Mouse (Mus musculus) ovary, postnatal 36 days (tissue): ENCODE results near the gene Pgghg.

Experiments
- DNase-seq: peaks from one replicate; pipeline ENCODE4 v3.0.0; 2022; ENCODE audit warnings: low spot score, mixed read lengths

Pgghg gene

DNA sequence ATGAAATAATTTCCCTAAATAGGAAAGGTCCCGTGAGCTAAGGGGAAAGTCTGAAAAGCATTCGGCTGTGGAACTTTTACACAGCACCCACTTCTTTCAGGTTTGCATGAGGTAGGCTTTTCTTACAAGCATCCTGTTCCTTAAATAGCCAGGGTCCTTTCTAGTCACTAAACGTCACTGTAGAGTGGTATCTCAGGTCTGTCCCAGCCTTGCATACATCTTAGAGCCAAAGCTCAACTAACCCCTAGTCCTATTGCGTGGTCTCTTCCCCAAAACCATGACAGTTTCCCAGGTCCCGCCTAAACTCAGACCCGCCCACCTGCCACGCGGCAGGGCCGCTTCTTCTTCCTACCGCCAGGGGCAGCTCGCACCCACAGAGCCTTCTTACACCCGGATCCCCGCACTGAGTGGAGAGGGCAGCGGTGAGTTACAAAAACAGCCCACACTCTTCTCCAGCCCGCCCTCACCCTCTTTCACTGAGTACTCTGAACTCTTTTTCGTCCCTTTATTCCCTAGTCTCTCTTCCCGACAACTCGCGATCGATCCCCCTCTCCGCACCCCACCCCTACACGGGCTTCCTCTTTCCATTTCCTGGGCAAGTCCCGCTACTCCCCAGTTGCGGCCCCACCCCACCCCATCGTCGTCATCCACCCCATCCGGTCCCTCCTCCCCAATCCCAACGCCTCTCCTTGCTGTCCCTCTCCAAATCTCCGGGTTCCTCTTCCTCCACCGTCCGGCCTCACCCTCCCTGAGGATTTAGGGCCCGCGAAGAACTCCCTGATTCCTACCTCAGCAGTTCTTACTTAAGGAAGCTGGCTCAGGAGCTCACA is at the start of gene Pgghg:
TSS of gene Pgghg (plus strand) at position 170 of the 830 bp plus-strand sequence.
- DNase-seq = peak; percentile 86

DNA sequence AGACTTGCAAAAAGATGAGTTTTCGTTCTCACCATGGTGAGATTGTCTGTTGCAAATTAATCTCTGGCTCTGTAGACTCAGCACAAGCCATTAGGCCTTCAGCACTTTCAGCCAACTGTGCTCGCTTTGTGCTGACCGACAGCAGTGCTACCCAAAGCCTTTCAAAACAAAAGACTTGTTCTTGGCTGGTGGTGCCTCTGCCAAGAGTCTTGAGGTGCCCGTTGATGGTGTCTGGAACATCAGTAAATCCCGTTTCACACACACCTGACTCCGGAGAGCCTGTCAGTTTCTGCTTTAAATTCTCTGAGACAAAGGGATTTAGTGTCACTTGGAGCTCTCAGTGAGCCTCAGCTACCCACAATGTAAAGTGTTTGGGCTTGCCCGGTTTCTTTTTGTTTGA is 47.2 kb upstream of the Pgghg start:
- DNase-seq = no peak

DNA sequence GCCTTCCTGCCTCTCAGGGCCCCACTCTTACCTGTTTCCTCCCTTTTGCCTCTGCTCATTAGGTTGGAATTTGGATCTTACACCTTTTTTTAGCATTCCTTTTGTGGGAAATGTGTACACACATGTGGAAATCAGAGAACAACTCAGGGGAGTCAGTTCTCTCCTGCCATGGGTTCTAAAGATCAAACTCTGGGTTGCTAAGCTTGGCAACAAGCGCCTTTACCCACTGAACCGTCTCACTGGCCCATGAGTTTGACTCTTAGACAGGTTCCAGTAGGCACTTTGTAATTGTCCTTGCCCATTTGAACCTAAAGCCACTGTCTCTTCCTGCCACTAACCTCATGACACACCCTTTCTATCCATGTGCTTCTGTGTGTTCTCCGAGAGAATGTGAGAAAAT is 46.6 kb upstream of the Pgghg start:
- DNase-seq = no peak

DNA sequence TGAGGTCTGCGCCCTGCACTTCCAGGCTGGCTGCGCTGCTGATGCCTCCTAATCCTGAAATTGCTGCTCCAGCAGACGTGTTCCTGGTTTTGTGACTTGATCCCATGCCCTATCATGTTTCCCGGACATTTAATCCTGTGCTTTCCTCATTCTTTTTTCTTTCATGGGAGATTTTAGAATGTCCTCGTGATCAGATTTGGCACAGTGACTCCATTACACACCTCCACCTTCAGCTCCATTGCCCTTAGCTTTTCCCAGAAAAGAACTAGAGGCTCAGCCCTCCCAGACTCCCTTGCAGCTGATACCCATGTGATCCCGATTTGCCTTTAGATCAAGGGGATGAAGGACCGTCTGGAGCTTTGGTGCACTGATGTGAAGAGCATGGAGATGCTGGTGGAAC is 43.3 kb upstream of the Pgghg start:
- DNase-seq = no peak

DNA sequence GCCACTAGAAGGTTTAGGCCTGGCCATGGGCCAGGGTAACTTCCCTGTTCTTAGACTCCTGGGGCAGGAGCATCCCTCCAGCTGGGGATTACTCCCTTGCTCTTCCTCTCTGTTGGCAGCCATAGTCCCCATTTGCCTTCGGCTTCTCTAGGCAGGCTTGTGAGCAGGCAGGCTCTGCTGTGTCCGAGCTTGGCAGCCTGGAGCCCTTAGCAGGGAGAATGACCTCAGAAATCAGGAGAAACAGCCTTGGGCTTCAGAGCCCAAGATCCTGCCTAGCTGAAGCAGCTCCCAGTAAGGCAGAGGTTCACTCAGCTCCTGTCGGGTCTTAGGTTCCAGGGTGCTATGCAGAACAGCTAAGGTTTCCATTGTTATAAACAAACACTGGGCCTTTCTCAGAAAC is 42.1 kb upstream of the Pgghg start:
- no peak for DNase-seq

DNA sequence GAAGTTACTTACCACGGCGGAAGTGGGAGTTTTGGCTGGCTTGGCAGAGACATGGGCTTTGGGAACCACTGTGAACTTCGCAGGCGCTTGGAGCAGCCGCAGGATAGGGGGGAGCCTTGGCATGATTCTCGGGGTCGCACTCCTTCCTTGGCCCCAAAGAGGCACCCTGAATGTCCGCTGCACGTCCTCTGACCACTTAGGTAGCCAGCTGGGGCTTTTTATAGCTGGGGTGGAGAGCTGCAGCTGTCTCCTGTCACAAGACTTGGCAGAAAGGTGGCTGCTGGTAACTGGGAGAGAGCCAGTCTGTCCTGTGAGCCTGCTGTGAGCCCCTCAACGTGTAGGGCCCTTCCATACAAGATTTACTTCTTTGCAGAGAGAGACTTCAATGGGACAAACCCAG is 41.0 kb upstream of the Pgghg start, which contains the start of gene Cox8b:
TSS of gene Cox8b (minus strand) at position 227 of the 400 bp plus-strand sequence.
- no peak for DNase-seq

DNA sequence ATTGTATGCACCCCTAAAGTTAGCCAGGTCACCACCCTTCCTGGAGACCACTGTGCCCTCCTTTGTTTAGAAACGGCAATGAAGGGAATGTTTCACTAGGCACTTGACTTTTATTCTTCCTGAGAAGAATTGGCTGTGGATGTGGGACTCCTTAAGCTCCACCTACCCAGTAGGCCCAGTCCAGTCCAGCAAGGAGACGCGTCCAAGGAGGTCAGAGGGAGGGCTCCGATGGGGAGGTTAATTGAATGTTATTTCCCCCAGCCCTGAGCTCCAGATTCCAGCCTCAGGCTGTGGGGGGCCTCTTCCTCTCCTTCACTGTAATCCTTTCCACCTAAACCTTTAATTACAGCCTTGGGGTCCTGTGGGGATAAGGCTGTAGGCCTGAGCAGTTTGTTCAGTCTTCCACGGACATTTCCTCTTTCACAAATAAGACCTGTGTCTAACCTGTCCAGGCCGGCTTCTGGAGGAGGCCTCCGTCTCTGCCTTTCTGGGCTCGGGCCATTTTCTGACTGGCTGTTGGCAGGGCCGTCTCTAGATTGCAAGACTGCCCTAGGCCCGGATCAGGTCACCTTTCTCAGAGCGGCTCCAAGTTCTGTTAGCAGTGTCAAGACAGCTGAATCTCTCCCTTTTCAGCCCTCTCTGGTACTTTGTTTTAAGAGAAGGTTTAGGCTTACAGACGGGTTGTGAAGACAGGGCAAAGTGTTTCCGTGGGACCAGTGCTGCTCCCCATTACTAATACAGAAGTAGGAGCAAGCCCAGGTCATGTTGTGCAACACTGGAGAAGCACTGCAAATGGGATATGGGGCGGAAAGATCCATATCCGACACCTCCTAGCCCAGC is 38.9 kb upstream of the Pgghg start:
- DNase-seq = peak; percentile 34

DNA sequence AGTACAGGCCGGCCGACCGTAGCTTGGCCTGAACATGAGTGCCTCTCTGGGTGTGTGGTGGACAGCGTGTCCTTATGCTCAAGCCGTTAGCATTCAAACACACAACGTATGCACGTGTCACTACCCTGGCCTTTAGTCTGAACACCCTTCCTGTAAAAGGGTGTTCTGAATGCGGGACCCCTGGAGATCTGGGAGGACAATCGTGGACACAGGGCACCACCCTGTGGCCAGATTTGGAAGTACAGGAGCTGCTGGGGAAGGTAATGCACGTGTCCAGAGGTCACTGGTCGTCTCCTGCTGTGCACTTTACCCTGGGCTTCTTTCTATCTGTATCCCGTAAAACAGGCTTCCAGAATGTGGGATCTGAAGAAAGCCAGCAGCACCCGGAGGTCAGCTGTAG is 38.0 kb upstream of the Pgghg start:
- peak; percentile 80 for DNase-seq

DNA sequence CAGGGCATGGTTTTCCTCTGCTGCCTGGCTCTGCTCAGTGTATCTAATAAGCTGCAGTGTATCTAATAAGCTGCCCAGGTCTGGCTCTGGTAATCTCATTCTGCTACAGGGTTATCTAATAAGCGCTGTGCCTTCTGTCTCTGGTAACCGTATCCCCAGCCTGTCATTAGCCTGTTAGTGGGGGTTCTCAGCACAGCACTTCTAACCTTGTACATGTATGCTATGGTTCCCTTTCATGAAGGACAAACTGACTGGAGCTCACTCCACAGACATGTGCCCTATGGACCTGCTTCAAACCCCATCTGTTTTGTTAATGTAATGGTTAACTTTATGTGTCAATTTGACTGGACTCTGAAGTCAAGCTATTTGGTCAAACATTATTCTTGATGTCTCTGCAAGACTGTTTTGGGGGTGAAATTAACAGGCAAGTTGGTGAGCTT is 35.5 kb upstream of the Pgghg start:
- DNase-seq = no peak

DNA sequence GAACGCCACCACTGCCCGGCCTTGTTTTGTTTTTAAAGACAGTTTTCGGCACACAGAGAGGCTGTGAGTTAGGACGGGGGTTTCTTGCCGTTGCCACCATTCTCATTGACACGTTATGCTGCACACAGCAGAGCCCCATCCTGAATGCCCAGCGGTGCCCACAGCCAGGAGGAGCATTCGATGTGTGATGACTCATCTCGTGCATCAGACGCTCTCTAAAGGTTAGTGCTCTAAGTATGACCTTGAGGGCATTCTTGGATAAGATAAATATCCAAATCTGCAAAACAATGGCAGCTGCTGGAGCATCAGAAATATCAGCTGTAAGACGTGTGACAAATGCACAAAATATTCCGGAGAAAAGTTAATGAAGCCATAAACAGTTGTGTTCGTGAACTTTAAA is 34.1 kb upstream of the Pgghg start:
- no peak for DNase-seq

DNA sequence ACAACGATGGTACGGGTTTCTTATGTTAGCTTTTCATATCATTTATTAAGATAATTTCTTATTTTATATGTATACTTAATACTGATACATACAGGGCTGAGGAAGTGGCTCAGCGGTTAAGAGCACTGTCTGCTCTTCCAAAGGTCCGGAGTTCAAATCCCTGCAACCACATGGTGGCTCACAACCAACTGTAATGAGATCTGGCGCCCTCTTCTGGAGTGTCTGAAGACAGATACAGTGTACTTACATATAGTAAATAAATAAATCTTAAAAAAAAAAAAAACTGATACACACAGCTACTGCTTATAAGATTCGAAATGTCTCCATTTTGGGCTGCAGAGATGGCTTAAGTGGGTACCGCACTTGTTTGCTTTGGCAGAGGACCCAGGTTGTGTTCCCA is 33.5 kb upstream of the Pgghg start:
- DNase-seq = no peak

DNA sequence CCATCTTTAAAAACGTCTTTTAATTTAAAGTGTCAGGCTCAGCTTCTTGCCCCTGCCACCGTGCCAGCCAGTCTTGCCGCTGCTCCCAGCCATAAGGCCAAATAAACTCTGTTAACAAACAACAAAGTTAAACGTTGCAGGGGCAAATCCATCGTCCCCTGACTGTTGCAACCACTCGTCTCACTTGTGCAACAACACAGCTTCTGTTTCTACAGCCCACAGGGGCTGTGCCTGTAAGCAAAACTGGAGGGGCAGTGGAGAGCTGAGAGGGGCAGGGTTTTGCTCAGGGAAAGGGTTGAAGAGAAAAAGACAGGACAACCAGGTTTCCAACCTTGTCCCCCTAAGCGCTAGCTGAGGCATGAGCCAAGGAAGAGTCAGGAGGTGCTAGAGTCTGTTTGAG is 33.0 kb upstream of the Pgghg start:
- DNase-seq = no peak

DNA sequence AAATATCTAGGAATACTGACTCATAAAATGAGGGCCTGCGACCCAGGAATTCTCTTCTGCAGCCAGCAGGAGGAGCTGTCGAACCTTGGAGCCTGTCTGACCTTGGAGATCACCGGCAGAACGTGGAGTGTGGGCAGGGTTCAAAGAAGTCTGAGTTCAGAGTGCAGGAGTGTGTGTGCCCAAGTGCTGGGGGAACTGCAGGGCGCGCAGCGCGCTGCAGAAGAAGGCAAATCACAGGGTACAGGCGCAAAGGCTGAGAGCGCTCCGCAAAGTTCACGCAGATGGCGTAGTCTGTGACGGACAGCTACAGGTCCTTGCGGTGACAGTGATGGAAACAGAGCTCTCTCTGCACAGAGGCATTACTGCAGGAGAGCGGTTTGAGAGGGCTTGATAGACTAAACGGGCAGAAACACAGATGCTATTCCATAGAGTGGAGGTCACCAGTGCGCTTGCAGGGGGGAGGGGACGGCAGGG is 32.5 kb upstream of the Pgghg start:
- peak; percentile 80 for DNase-seq

DNA sequence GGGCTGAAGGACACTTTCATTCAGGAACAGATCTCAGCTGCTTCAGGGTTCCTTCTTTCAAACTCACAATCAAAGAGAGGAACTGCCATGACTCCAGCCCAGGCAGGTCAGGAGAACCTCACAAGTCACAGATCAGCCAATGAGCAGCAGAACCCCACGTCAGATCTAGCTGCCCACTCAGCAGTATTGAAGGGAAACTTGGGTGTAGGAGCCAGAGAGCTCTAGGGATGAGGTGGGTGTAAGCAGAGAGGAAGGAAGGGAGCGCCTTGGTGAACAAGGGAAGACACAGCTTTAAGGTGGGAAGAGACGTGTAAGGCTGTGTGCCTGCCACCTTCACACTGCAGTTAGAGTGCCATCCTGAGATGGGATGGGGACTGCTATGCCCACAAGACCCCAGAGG is 28.9 kb upstream of the Pgghg start:
- no peak for DNase-seq

DNA sequence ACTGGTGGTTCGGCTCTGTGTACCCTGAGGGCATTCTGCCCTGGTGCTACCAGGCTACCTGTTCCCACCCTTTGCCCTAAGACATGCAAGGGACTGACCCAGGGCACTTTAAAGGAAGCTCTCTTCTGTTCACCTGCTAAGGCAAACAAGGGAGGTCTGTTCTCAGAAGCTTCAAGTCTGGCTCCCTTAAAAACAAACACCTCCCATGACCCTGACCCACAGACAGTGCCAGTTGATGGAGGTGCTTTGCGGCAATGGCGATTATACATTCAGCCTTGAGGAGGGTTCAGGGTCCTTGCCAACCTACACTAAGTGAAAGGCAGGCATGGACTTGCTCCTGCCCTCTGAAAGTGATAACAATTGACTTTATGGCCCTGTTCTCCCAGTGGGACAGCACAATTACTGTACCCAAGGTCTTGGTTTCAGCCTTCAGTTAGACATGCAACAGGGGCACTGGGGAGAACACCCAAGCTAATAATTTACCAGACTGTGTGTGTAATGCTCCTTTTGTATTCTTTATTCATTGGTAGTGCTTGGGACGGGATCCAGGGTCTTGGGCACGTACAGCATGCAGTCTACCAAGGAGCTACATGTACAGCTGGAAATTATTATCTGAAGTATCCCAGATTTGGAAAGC is 28.2 kb upstream of the Pgghg start:
- no peak for DNase-seq

DNA sequence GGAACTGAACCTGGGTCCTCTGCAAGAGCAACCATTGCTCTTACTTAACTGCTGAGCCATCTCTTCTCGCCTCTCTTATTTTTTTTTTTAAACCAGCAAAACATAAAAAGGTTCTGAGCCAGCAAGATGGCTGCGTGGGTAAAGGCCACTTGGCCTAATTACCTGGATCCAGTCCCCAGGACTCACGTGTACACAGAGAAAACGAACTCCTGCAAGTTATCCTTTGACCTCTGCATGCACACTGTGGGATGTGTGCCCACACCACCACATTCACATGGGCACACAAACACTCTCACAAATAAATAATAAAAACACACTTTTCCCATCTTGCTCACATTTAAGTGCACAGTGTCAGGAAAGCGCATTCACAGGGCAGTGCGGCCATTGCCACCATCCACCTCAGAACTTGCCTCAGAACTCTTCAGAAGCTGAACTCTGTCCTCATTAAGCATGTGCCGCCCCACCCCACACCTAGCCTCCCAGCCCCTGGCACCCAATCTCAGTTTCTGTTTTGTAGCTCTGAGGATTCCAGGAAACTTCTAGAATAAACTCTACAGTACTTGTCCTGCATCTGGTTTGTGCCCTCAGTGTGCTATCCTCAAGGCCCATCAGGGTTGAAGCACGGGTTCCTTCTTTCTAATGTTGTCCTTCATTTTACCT is 27.0 kb upstream of the Pgghg start:
- no peak for DNase-seq

DNA sequence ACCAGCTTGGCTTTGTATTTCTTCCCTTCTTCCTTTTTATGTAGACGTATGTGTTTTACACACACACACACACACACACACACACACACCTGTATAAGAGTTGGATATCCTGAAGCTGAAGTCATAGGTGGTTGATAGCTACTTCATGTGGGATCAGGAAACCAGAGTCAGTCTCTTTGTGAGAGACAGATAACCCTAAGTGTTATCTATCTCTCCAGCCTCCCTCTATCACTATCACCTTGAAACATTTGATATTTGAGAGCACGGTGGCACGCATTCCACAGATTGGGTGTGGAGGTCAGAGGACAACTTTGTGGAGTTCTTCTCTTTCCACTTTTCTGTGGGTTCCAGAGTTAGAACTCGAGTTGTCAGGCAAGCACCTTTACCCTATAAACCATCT is 21.3 kb upstream of the Pgghg start:
- no peak for DNase-seq

DNA sequence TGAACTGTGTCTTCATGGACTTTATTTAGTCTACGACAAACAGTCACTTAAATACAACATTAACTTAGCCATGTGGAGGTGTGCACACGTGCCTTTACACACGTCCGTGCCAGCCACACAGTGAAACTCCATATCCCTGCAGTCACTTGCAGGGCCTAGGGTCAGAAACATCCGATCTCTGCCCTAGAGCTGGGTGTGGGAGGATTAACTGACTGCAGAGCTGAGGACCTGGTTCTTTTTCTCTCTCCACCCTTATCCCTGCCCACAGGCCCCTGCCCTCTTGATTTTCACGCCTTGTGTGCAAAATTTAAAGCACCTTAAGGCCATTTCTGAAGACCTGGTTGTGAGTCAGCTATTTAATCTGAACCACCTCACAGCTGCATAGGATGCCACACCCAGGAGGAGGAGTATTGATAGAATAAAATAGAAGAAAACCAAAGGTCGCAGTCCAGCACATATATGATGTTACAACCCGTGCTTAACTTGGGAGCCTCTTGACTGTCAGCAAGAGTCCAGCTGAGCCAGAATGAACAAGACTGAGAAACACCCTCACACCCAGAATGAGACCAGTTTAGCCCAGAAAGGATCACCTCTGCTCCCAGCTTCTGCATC is 20.7 kb upstream of the Pgghg start, which contains the start of gene Nlrp6:
TSS of gene Nlrp6 (plus strand) at position 485 of the 612 bp plus-strand sequence.
- DNase-seq = no peak

DNA sequence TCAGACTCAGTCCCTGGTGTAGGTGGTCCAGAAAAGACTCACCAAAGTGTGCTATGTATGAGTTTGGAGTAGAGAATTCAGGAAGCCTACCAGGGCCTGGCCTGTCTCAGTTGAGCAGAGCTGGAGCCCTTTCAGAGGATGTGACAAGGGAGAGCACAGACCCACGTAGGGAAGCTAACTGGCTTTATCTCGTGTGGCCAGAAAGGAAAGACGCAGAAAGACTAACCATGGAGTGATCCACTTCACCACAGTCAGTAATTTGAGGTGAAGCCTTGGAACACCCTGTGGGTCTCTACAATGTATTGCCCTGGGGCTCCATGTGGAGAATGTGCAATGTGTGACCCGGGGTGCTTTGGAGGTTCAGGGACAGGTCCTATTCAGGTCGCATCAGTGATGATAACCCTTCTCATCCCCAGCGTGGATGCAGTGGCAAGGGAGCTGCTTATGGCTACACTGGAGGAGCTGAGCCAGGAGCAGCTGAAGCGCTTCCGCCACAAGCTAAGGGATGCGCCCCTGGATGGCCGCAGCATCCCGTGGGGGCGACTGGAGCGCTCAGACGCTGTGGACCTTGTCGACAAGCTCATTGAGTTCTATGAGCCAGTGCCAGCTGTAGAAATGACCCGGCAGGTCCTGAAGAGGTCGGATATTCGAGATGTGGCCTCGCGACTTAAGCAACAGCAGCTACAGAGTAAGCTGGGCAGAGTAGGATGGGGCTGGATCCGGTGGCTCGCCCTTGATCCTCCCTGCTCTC is 19.8 kb upstream of the Pgghg start:
- no peak for DNase-seq

DNA sequence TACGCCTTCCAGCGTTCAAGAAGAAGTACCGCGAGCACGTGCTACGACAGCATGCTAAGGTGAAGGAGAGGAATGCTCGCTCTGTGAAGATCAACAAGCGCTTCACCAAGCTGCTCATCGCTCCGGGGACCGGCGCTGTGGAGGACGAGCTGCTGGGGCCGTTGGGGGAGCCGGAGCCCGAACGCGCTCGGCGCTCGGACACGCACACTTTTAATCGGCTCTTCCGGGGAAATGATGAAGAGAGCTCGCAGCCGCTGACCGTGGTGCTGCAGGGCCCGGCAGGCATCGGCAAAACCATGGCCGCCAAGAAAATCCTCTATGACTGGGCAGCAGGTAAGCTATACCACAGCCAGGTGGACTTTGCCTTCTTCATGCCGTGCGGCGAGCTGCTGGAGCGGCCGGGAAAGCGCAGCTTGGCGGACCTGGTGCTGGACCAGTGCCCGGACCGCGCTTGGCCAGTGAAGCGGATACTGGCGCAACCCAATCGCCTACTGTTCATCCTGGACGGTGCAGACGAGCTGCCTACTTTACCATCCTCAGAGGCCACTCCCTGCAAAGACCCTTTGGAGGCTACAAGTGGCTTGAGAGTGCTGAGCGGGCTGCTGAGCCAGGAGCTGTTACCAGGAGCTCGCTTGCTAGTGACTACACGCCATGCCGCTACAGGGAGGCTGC is 18.7 kb upstream of the Pgghg start:
- DNase-seq = peak; percentile 56
